Mouse (Mus musculus): ENCODE results near the gene Hps5.

DNA sequence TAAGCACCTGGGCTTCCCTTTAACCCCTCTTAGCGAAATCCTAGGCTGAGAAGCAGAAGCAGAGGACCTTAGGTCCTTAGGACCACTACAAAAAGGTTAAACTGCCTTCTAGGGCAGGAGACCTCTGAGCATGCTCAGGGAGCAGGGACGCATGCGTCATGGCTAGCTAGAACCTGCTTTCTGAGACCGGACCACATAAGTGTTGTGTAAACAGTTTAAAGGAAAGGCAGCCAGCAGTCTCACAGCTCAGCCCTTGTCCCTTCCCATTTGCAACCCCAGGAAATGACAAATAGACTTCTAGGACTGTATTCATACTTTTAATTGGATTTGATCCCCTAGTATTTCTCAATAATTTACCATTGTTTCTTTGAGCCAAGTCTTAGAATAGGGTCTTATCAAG, 44.5 kb upstream of the Hps5 start:
- TF ChIP-seq CTCF (IDR thresholded peaks at IDR 0.05; ENCODE audit: low read depth, low read length) (no peak), POLR2A (IDR thresholded peaks at IDR 0.05; ENCODE audit: extremely low read depth, insufficient read depth, low read length) (no peak)
